Mouse (Mus musculus) adrenal gland, postnatal 25 days (tissue): ENCODE results near the gene Lcmt1. TPM values are rescaled to one million over a fixed set of nuclear protein-coding genes. Genes with fewer than 3 reads are reported as not detected.

Experiments
- DNase-seq: peaks from one replicate; pipeline ENCODE4 v3.0.0; 2021; ENCODE audit warnings: mixed read lengths
- total RNA-seq: library from RNA; stranded (reverse); gene quantifications from 2 replicates; pipeline ENCODE4 v1.2.3, GENCODE M21; 2021

The Lcmt1 gene
- total RNA-seq, 1 experiment from 2014 or later = 34.2 TPM

GRCm38 (mm10) chr7:123458309-123458708 is 88.7 kb downstream of the Lcmt1 start:
- DNase-seq = no peak

GRCm38 (mm10) chr7:123459247-123459646 is 89.7 kb downstream of the Lcmt1 start:
- no peak for DNase-seq

- DNase-seq = no peak
These were observed 91.7 kb downstream of the Lcmt1 start for GRCm38 (mm10) chr7:123461316-123461715.

GRCm38 (mm10) chr7:123462070-123462501 is 92.5 kb downstream of the Lcmt1 start, which contains the start of gene Aqp8:
Aqp8 (plus strand) TSS chr7:123462291.
- peak; percentile 19 for DNase-seq

DNA sequence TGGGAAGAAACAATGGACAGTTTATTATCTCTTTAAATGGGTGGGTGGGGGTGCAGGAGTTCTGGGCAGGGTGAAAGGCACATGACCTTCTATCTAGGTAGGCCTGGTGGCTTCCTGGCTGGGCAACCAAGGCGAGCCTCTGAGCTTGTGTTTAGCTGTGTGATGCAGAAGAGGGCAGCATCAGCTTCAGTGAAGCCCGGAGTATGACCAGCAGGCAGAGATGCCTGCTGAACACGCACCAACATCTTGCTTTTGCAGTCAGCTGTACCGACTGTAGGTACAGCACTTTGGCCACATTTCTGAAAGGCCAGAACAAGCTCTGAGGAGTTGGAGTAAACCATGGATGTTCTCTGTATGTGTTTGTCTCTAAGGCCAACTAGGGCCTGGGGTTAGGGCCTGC is 94.0 kb downstream of the Lcmt1 start:
- DNase-seq = no peak

GRCm38 (mm10) chr7:123465692-123466387 is 96.3 kb downstream of the Lcmt1 start:
- DNase-seq = peak; percentile 69

GRCm38 (mm10) chr7:123467961-123468360 is 98.4 kb downstream of the Lcmt1 start:
- DNase-seq = no peak

Other genes with a start within 250 kb of the Lcmt1 start
- gene Tnrc6a, start 245.9 kb upstream of the Lcmt1 start, total RNA-seq = 52.4 and 64.5 TPM in 2 replicates
- not detected in 2 replicates for gene Slc5a11, start 155.0 kb upstream of the Lcmt1 start, total RNA-seq
- 70.8 and 76.6 TPM in 2 replicates for gene Arhgap17, start 131 bp downstream of the Lcmt1 start, total RNA-seq
- gene Aqp8, start 92.5 kb downstream of the Lcmt1 start, total RNA-seq = not detected in 2 replicates
- gene Zkscan2, start 130.7 kb downstream of the Lcmt1 start, total RNA-seq = 2.0 and 3.1 TPM in 2 replicates